Mouse (Mus musculus) gastrocnemius, adult 2 months (tissue): Measurements from ENCODE around the gene Rnf34. TPM values are rescaled to one million over a fixed set of nuclear protein-coding genes. Genes with fewer than 3 reads are reported as not detected.

Experiments
- DNase-seq: peaks from one replicate; pipeline ENCODE4 v3.0.0; 2022
- H3K27ac ChIP-seq: fragments of 200-600 bp; 2 replicates; pipeline ENCODE4 v1.8.1; 2022; ENCODE audit warnings: mild to moderate bottlenecking
- H3K4me3 ChIP-seq: fragments of 200-600 bp; 2 replicates; pipeline ENCODE4 v1.8.1; 2022; ENCODE audit warnings: mild to moderate bottlenecking, moderate library complexity
- CTCF ChIP-seq: fragments of 200-600 bp; IDR thresholded peaks from 2 replicates; pipeline ENCODE4 v1.8.1; 2022; ENCODE audit warnings: antibody characterized with exemption, mild to moderate bottlenecking, moderate library complexity
- intact Hi-C: fragments of 180-260 bp; cut with DNase I; formaldehyde crosslinking; loops from one replicate; pipeline ENCODE4 v1.15.1; 2025
- total RNA-seq, 2 experiments: library from RNA; stranded (reverse); gene quantifications; 2 replicates each; pipeline ENCODE4 v1.2.3; 2021

Rnf34 gene
- total RNA-seq, 2 experiments from 2014 or later = 20.0 to 21.4 TPM

DNA sequence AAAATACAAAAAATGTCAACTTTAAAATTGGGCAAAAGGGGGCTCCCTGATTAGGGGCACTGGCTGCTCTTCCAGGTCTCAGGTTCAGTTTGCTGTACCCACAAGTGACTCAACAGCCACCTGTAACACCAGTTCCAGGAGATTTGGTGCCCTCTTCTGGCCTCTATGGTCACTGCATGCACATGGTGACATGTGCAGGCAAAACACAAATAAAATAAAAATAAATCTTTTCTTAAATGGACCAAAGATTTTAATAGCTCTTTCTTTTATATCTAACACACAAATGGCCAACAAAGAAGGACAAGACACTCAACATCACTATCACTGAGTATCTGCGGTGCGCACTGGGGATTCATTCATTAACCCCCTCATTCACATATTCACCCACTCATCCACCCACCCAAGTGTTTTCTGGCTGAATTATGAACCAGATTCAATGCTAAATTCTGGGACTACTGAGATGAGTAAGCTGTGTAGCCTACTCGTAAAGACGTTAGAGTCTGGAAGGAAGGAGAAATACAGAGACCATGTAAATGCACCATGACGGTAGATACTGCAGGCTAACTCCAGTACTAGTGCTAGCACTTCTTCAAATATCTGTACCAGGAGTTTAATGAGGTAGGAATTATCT is 44.3 kb downstream of the Rnf34 start:
- TF ChIP-seq CTCF = peak; percentile 82
- DNase-seq = peak; percentile 55
- intact Hi-C loops = no loop called here
- Histone ChIP-seq H3K27ac (no peak overlapping the region), H3K4me3 (no peak overlapping the region)

DNA sequence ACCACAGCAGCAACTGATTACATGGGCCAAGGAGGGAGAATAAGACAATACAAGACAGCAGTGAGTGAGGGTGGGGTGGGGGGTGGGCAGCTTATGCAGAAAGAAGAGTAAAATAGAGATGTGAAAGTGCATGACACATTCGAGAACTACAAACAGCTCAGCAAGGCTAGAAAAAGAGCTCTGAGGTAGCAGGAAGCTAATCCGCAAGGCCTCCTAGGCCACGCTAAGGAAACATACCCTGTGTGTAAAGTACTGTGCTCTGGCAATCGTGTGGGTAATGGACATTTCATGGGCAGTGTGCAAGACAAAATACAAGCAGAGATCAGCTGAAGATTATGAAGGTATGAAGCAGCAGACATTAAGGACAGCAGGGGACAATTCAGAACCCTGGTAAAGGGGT is 45.0 kb downstream of the Rnf34 start:
- H3K4me3 ChIP-seq = no peak overlapping the region
- TF ChIP-seq CTCF = no peak
- intact Hi-C loops = no loop called here
- DNase-seq = no peak
- no peak overlapping the region for H3K27ac ChIP-seq

GRCm38 (mm10) chr5:122898153-122898552 is 48.3 kb downstream of the Rnf34 start:
- no peak for TF ChIP-seq CTCF
- Histone ChIP-seq H3K4me3 (no peak overlapping the region), H3K27ac (no peak overlapping the region)
- no peak for DNase-seq
- intact Hi-C loops = no loop called here

- H3K27ac ChIP-seq = peak overlapping the region; percentile 61
- no peak for TF ChIP-seq CTCF
- peak overlapping the region; percentile 92 for H3K4me3 ChIP-seq
- DNase-seq = peak; percentile 53
- intact Hi-C loops = no loop called here
These were observed 49.3 kb downstream of the Rnf34 start for GRCm38 (mm10) chr5:122898963-122899776.

DNA sequence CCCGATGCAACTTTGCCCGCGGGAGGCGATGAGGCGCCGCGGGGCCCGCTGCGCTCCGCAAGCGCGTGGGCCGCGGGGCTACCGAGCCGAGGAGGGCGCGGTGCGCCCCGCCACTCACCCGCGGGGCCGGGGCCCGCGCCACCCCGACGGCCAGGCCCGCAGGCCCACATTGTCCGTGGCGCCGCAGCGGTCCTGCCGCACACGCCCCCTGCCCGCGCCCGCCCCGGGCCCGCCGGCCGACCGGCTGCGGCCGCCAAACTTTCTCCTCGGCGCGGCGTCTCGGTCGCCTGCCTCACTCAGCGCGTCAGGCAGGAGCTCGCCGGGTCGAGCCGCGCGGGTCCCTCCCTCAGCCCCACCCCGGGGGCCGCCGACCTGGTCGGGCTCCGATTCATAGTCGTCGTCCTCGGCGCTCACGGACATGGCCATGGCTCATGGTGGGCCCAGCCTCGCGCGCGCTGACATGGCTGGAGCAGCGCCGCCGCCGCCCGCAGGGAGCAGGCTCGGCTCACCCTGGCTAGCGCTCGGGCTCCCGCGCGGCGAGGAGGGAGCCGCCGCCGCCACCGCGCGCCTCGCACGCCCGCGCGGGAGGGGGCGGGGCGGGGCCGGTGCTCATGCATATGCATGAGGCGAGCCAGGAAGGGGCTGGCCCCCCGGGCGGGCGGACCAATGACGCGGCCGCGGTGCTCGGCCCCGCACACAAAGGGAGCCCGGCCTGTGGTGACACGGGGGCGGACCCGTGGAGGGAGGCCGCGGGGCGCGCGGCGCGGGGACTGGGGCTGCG is 50.1 kb downstream of the Rnf34 start:
- TF ChIP-seq CTCF = peak; percentile 30; the same call in 1 of the 2 replicates
- intact Hi-C loops = no loop called here

DNA sequence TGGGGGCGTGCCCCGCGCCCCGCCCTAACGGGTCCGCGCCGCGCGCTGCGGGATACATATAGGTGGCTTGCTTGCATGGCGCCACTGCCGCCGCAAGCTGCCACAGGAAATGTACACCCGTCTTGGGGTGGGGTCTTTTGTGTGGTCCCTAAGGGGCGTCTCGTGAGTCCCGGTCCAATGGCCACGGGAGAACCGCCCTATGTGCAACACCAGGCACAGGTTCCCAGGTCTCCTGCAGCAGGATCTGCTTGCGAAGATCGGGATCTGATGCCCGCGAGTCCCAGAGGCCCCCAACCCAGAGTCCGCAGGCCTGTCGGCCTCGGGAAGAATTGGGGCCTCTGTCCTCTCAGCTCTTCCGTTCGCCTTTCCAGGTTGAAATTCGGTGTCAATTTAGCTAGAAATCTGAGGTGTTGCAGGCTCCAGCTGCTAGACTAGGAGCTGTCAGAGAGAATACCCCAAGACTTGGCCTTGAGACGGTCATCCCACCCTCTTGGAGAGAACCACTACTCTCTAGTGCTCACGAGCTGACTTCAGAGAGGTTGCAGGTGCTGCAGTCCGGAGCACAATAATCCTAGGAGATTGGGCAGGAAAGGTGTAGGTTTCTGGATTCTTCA is 50.8 kb downstream of the Rnf34 start:
- TF ChIP-seq CTCF = no peak
- DNase-seq = no peak

More for the DNA sequence above, 50.1 kb downstream of the Rnf34 start:
- DNase-seq = peak; percentile 94
- Histone ChIP-seq H3K4me3 (peak overlapping the region; percentile 92), H3K27ac (peak overlapping the region; percentile 81)

GRCm38 (mm10) chr5:122901179-122901578 is 51.3 kb downstream of the Rnf34 start:
- intact Hi-C loops = no loop called here
- DNase-seq = no peak
- Histone ChIP-seq H3K4me3 (peak overlapping the region; percentile 92), H3K27ac (no peak overlapping the region)
- no peak for TF ChIP-seq CTCF

More for the DNA sequence above, 50.8 kb downstream of the Rnf34 start:
- Histone ChIP-seq H3K4me3 (peak overlapping the region; percentile 92), H3K27ac (peak overlapping the region; percentile 70)
- intact Hi-C loops = no loop called here

- H3K4me3 ChIP-seq = no peak overlapping the region
- no peak overlapping the region for H3K27ac ChIP-seq
- TF ChIP-seq CTCF = no peak
- intact Hi-C loops = no loop called here
- no peak for DNase-seq
These were observed 51.8 kb downstream of the Rnf34 start for GRCm38 (mm10) chr5:122901666-122902065.

- TF ChIP-seq CTCF = no peak
- Histone ChIP-seq H3K4me3 (no peak overlapping the region), H3K27ac (no peak overlapping the region)
- DNase-seq = no peak
- intact Hi-C loops = no loop called here
These were observed 52.4 kb downstream of the Rnf34 start for GRCm38 (mm10) chr5:122902228-122902627.

- Histone ChIP-seq H3K4me3 (no peak overlapping the region), H3K27ac (no peak overlapping the region)
- TF ChIP-seq CTCF = no peak
- no peak for DNase-seq
- intact Hi-C loops = no loop called here
These were observed 53.3 kb downstream of the Rnf34 start for GRCm38 (mm10) chr5:122903165-122903564.

GRCm38 (mm10) chr5:122907182-122907581 is 57.3 kb downstream of the Rnf34 start:
- no peak for DNase-seq
- no peak overlapping the region for H3K4me3 ChIP-seq
- TF ChIP-seq CTCF = no peak
- intact Hi-C loops = no loop called here
- no peak overlapping the region for H3K27ac ChIP-seq

- no peak overlapping the region for H3K27ac ChIP-seq
- TF ChIP-seq CTCF = no peak
- intact Hi-C loops = no loop called here
- no peak for DNase-seq
- no peak overlapping the region for H3K4me3 ChIP-seq
These were observed 58.2 kb downstream of the Rnf34 start for GRCm38 (mm10) chr5:122908001-122908400.
